Mouse (Mus musculus): ENCODE data around the gene Fbxl19.
"Not testable (repeated sequence)": the region's sequence is repeated elsewhere in the genome, so short reads cannot be mapped to it uniquely, and the experiment has no call there.

Gene Fbxl19

GRCm38 (mm10) chr7:127727898-127728297, 16.4 kb upstream of the Fbxl19 start:
- in situ Hi-C loops (cut with MboI) = no loop called here

- in situ Hi-C loops (cut with MboI) = no loop called here
These were observed 14.2 kb upstream of the Fbxl19 start for GRCm38 (mm10) chr7:127730170-127730569.

- in situ Hi-C loops (cut with MboI) = not testable (repeated sequence)
These were observed 12.3 kb upstream of the Fbxl19 start, which contains the start of gene Ctf2 for GRCm38 (mm10) chr7:127732066-127732465. TSS of gene Ctf2 (minus strand) at chr7:127732166.

GRCm38 (mm10) chr7:127745251-127745651, 908 bp downstream of the Fbxl19 start:
- in situ Hi-C loops (cut with MboI) = no loop called here

GRCm38 (mm10) chr7:127745652-127746493, 1.5 kb downstream of the Fbxl19 start:
- in situ Hi-C loops (cut with MboI) = no loop called here

- in situ Hi-C loops (cut with MboI) = no loop called here
These were observed 2.5 kb downstream of the Fbxl19 start for GRCm38 (mm10) chr7:127746494-127747491.

- in situ Hi-C loops (cut with MboI) = no loop called here
These were observed 3.4 kb downstream of the Fbxl19 start for GRCm38 (mm10) chr7:127747559-127748234.

- in situ Hi-C loops (cut with MboI) = no loop called here
These were observed 3.9 kb downstream of the Fbxl19 start for GRCm38 (mm10) chr7:127748235-127748560.

GRCm38 (mm10) chr7:127750131-127751127, 6.1 kb downstream of the Fbxl19 start:
- in situ Hi-C loops (cut with MboI) = no loop called here

- in situ Hi-C loops (cut with MboI) = no loop called here
These were observed 7.3 kb downstream of the Fbxl19 start for GRCm38 (mm10) chr7:127751619-127752018.

GRCm38 (mm10) chr7:127752069-127752468, 7.7 kb downstream of the Fbxl19 start:
- in situ Hi-C loops (cut with MboI) = no loop called here

GRCm38 (mm10) chr7:127753158-127753557, 8.8 kb downstream of the Fbxl19 start:
- in situ Hi-C loops (cut with MboI) = no loop called here

- in situ Hi-C loops (cut with MboI) = no loop called here
These were observed 9.4 kb downstream of the Fbxl19 start for GRCm38 (mm10) chr7:127753741-127754140.

GRCm38 (mm10) chr7:127759716-127760115, 15.4 kb downstream of the Fbxl19 start:
- in situ Hi-C loops (cut with MboI) = no loop called here

GRCm38 (mm10) chr7:127760478-127760877, 16.1 kb downstream of the Fbxl19 start:
- in situ Hi-C loops (cut with MboI) = no loop called here

GRCm38 (mm10) chr7:127761026-127761425, 16.7 kb downstream of the Fbxl19 start:
- in situ Hi-C loops (cut with MboI) = no loop called here

- in situ Hi-C loops (cut with MboI) = no loop called here
These were observed 19.3 kb downstream of the Fbxl19 start for GRCm38 (mm10) chr7:127763642-127764041.

GRCm38 (mm10) chr7:127765756-127766155, 21.4 kb downstream of the Fbxl19 start:
- in situ Hi-C loops (cut with MboI) = no loop called here

GRCm38 (mm10) chr7:127766851-127767609, 22.7 kb downstream of the Fbxl19 start:
- in situ Hi-C loops (cut with MboI) = no loop called here
